Mouse (Mus musculus): ENCODE results near the gene Drc7. TPM values are rescaled to one million over a fixed set of nuclear protein-coding genes. Genes with fewer than 3 reads are reported as not detected.

Gene Drc7
- total RNA-seq, 2 experiments from 2014 or later, result 0.18 to 0.38 TPM

DNA sequence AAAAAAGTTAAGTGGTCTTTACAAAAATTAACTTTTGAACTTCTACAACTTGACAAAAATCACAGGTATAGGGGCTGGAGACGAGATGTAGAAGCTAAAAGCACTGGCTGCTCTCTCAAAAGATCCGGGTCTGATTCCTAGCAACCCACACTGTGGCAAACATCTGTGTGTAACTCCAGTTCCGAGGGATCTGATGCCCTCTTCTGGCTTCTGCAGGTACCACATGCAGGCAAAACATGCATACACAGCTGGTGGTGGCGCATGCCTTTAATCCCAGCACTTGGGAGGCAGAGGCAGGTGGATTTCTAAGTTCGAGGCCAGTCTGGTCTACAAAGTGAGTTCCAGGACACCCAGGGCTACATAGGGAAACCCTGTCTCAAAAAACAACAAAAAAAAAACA, 68.6 kb downstream of the Drc7 start:
- no peak for ATAC-seq (ENCODE audit: poor library complexity, severe bottlenecking)

DNA sequence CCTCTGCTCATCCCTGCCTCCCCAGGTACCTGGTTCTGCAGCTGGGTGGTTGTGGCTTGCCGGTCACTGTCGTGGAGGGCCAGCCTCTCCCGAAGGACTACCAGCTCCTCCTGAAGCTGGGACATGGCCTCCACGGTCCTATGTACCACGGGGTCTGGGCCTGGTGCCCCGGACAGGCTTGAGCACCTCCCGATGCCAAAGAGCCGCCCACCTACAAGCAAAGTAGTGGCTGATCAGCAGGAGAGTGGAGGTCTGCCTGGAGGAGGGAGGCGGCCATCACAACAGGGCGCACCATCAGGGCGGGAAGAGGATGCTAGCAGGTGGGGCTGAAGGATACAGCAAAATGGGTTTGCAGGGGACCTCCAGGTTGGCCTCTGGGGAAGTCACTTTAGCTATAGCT, 71.6 kb downstream of the Drc7 start:
- ATAC-seq (ENCODE audit: poor library complexity, severe bottlenecking), result no peak

DNA sequence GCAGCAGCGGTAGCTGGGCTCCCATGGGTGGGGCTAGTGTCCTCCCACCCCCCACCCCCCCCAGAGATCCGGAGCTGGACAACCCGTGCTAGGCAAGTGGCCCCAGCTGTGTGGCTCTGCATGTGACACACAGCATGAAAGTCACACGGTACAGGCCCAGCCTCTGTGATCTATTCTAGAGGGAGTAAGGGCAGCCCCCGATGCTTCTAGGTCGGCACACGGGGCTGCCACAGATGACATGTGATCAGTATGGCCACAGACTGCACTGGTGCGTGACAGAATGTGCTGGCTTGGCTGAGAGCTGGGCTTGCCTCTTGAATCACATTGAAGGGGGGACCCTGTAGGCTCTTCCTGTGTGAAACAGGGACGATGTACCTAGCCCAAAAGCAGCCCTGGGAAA, 72.8 kb downstream of the Drc7 start:
- ATAC-seq (ENCODE audit: poor library complexity, severe bottlenecking), result no peak

Other genes with a start within 250 kb of the Drc7 start
- 2.4 TPM in 1 of 2 replicates, not detected in the other for gene Ccl17, start 244.7 kb upstream of the Drc7 start, total RNA-seq (2015)
- gene Ccl17, start 244.7 kb upstream of the Drc7 start, total RNA-seq (2017), result 1.4 TPM in 1 of 2 replicates, not detected in the other
- gene Coq9, start 216.8 kb upstream of the Drc7 start, total RNA-seq (2015), result 12.8 and 16.6 TPM in 2 replicates
- gene Coq9, start 216.8 kb upstream of the Drc7 start, total RNA-seq (2017), result 22.1 and 24.8 TPM in 2 replicates
- 13.0 and 28.9 TPM in 2 replicates for gene Ciapin1, start 216.7 kb upstream of the Drc7 start, total RNA-seq (2015)
- gene Ciapin1, start 216.7 kb upstream of the Drc7 start, total RNA-seq (2017), result 13.5 and 19.5 TPM in 2 replicates
- gene Polr2c, start 197.7 kb upstream of the Drc7 start, total RNA-seq (2015), result 44.1 and 46.4 TPM in 2 replicates
- 40.3 and 43.5 TPM in 2 replicates for gene Polr2c, start 197.7 kb upstream of the Drc7 start, total RNA-seq (2017)
- gene Dok4, start 178.8 kb upstream of the Drc7 start, total RNA-seq (2015), result 0.75 TPM in 1 of 2 replicates, not detected in the other
- 0.69 and 0.92 TPM in 2 replicates for gene Dok4, start 178.8 kb upstream of the Drc7 start, total RNA-seq (2017)
- gene Ccdc102a, start 137.0 kb upstream of the Drc7 start, total RNA-seq (2015), result 1.8 and 3.3 TPM in 2 replicates
- 9.1 and 10.7 TPM in 2 replicates for gene Ccdc102a, start 137.0 kb upstream of the Drc7 start, total RNA-seq (2017)
- gene Adgrg5, start 131.4 kb upstream of the Drc7 start, total RNA-seq (2015), result 0.58 and 2.4 TPM in 2 replicates
- gene Adgrg5, start 131.4 kb upstream of the Drc7 start, total RNA-seq (2017), result 0.45 and 1.2 TPM in 2 replicates
- gene Adgrg1, start 80.4 kb upstream of the Drc7 start, total RNA-seq (2015), result 7.3 and 7.8 TPM in 2 replicates
- gene Adgrg1, start 80.4 kb upstream of the Drc7 start, total RNA-seq (2017), result 2.8 and 14.0 TPM in 2 replicates
- gene Adgrg3, start 37.4 kb upstream of the Drc7 start, total RNA-seq (2015), result 15.5 and 21.6 TPM in 2 replicates
- gene Adgrg3, start 37.4 kb upstream of the Drc7 start, total RNA-seq (2017), result 28.8 and 38.7 TPM in 2 replicates
- 3.7 and 6.7 TPM in 2 replicates for gene Katnb1, start 26.1 kb downstream of the Drc7 start, total RNA-seq (2015)
- 15.6 and 21.8 TPM in 2 replicates for gene Katnb1, start 26.1 kb downstream of the Drc7 start, total RNA-seq (2017)
- gene Kifc3, start 147.7 kb downstream of the Drc7 start, total RNA-seq (2015), result 2.3 and 5.2 TPM in 2 replicates
- 5.4 and 15.1 TPM in 2 replicates for gene Kifc3, start 147.7 kb downstream of the Drc7 start, total RNA-seq (2017)